Comparison of ENCODE assay signal across 12 mouse cellular contexts in genomic region chr2:167951301-167952211, GRCm38 (mm10). TPM values are rescaled to one million over a fixed set of nuclear protein-coding genes. Genes with fewer than 3 reads are reported as not detected.
DNase-seq lines count a peak whose midpoint lies in the region; ATAC-seq lines count a peak whose summit lies in the region.
"Had no signal": no experiment of that assay in that cellular context is flagged by ENCODE, and none has a peak within 500 bp of the region (broad histone marks: within the 10 kb centered on the region; RNA-seq: fewer than 3 reads in every experiment).

No protein-coding gene starts in this region.

- DNase-seq in kidney, adult 9 months = peak; percentile 36
- DNase-seq in kidney, postnatal 14 days = no peak
- peak; percentile 66 to 75 for DNase-seq in B cell, adult 2 months
- DNase-seq in induced T-regulatory cell, adult 2 months (ENCODE audit: low read depth) = peak; percentile 68
- DNase-seq in heart, postnatal 14 days = no peak
- no peak for DNase-seq in thymus, postnatal 36 days
- no peak for DNase-seq in cerebellum, adult 8-10 months
- DNase-seq: gastrocnemius, postnatal 25 days; lung, postnatal 10 days; retina, postnatal 1 day had no signal

- intact Hi-C loops in heart, postnatal 14 days (cut with DNase I) = no loop called here

- peak; percentile 48 for ATAC-seq in activated CD4-positive, CD25-positive, alpha-beta regulatory T cell, adult 4 months

RNA-seq across cellular contexts. Expression of gene Ptpn1, which starts 19.7 kb away (rescaled TPM):
- 100 to 1,000 TPM; 146 to 155 TPM for polyA plus RNA-seq in activated CD4-positive, CD25-positive, alpha-beta regulatory T cell, adult 4 months (2017; shearing (Covaris generic))
- total RNA-seq in heart, postnatal 14 days (2021) = 10 to 100 TPM; 24.0 to 27.8 TPM

RNA-seq across cellular contexts. Expression of gene Ripor3, which starts 58.9 kb away (rescaled TPM):
- polyA plus RNA-seq in activated CD4-positive, CD25-positive, alpha-beta regulatory T cell, adult 4 months (2017; shearing (Covaris generic)) = under 1 TPM; 0.43 to 0.70 TPM
- 1 to 10 TPM in 1 of 2 experiments, under 1 TPM in 1; 0.93 to 1.1 TPM for total RNA-seq in heart, postnatal 14 days (2021)
- total RNA-seq: MEL had no signal

Comparison
In these comparisons a context has a peak if more than half of its experiments do, and no peak if none do; other contexts are left out.
1. DNase-seq: peak in kidney, adult 9 months (single experiment), B cell, adult 2 months (2 of 2) and induced T-regulatory cell, adult 2 months (single experiment); none in kidney, postnatal 14 days (single experiment), heart, postnatal 14 days (0 of 2), thymus, postnatal 36 days (0 of 2) and cerebellum, adult 8-10 months (single experiment).